Mouse (Mus musculus): ENCODE data around the gene Clic5. TPM values are rescaled to one million over a fixed set of nuclear protein-coding genes. Genes with fewer than 3 reads are reported as not detected.
A peak's percentile ranks its signal among the peaks of the same experiment; 100 is the strongest.

Gene Clic5
- polyA plus RNA-seq, 1 experiment from 2014 or later = 5.5 TPM

DNA sequence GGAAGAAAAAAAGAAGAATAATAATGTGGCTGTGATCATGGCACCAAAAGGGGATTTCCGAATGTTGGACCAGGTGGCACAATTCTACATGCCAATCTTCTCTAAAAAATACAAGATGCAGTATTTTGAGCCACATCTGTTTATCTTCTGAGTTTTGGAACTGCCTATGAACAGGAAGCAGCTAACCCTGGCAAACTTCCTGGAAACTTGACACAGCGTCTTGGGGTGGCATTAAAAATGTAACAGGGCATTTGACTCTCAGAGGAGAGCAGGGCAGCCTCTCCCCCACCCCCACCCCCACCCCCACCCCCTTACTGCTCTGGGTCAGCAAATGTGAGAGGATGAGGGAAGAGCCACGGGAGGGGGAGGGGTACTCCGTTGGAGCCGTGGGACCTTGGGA lies 25.9 kb upstream of the Clic5 start:
- Histone ChIP-seq H3K27ac (ENCODE audit: low read depth, low read length) (no peak overlapping the region), H3K4me3 (ENCODE audit: low read length) (no peak overlapping the region), H3K36me3 (ENCODE audit: control insufficient read depth, insufficient read depth, low read length) (no peaks in the 10 kb centered on the region), H3K9me3 (ENCODE audit: control insufficient read depth, low read length) (no peaks in the 10 kb centered on the region), H3K4me2 (replicated peaks; ENCODE audit: low read depth, low read length) (peak overlapping the region; percentile 10; the same call in 1 of the 2 replicates), H3K27me3 (ENCODE audit: control insufficient read depth, insufficient read depth, low read length) (no peaks in the 10 kb centered on the region), H3K4me1 (ENCODE audit: control insufficient read depth, insufficient read depth, low read length) (0 out of 2 replicates have a peak, but pooled peaks cover 3% of the 10 kb centered on the region), H3K9ac (ENCODE audit: low read depth, low read length) (no peak overlapping the region)
- WGBS = 24% methylated on average over 5 of the region's 5 CpGs
- no peak for ATAC-seq (ENCODE audit: low FRiP score, low TSS enrichment)

DNA sequence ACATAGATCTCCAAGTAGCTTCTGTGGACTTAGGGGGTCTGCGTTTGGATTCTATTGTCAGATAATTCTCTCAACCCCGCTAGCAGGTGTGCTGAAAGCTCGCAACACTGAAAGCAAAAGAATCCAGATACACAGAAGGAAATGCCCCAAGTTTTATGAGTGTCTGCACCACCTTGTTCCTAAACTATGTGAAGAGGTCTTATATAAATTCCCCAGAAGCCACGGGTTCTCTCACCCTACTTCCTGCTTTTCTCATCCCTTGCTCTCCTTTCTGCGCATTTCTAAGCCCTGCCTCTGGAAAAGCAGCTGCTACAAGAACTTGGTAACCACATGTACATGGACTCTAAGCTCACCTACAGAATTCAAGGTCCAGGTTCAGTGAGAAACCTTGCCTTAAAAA lies 25.4 kb upstream of the Clic5 start:
- no peaks in the 10 kb centered on the region for H3K36me3 ChIP-seq (ENCODE audit: control insufficient read depth, insufficient read depth, low read length)
- H3K27me3 ChIP-seq (ENCODE audit: control insufficient read depth, insufficient read depth, low read length) = no peaks in the 10 kb centered on the region
- no peaks in the 10 kb centered on the region for H3K9me3 ChIP-seq (ENCODE audit: control insufficient read depth, low read length)
- ATAC-seq (ENCODE audit: low FRiP score, low TSS enrichment) = no peak
- no peak overlapping the region for H3K27ac ChIP-seq (ENCODE audit: low read depth, low read length)
- no peak overlapping the region; the same call in 1 of the 2 replicates for H3K4me2 ChIP-seq (replicated peaks; ENCODE audit: low read depth, low read length)
- H3K9ac ChIP-seq (ENCODE audit: low read depth, low read length) = no peak overlapping the region
- no peak overlapping the region for H3K4me3 ChIP-seq (ENCODE audit: low read length)
- 73% methylated on average over 5 of the region's 5 CpGs for WGBS
- H3K4me1 ChIP-seq (ENCODE audit: control insufficient read depth, insufficient read depth, low read length) = 0 out of 2 replicates have a peak, but pooled peaks cover 3% of the 10 kb centered on the region

DNA sequence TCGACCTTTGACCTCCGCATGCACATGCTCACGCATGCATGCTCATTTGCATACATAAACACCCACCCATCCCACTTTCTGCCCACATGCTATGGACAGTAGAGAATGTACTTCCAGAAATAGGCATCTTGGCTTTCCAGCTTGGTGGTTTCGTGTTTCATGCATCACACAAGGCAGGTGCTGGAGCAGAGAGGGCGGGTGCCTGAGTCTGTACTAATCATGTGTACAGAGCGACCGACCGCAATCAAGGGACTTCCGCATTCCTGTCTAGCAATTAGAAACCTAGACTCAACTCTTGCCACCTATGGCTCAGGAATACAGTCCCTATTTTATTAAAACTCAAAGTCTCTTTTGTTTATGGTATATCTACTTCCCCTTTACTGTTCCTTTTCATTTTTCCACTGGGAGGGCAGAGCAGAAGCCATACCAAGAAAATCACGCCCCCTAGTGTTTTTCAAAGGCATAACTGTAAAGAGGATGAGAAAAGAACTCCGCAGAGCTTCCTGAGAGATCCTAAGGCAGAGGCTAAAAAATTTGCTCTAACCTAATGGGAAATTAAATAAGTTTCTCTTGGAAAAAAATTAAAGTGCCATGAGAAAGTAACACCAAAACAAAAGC lies 22.5 kb upstream of the Clic5 start:
- H3K36me3 ChIP-seq (ENCODE audit: control insufficient read depth, insufficient read depth, low read length) = no peaks in the 10 kb centered on the region
- no peak overlapping the region for H3K27ac ChIP-seq (ENCODE audit: low read depth, low read length)
- no peaks in the 10 kb centered on the region for H3K9me3 ChIP-seq (ENCODE audit: control insufficient read depth, low read length)
- WGBS = 74% methylated on average over 11 of the region's 11 CpGs
- ATAC-seq (ENCODE audit: low FRiP score, low TSS enrichment) = no peak
- 0 out of 2 replicates have a peak, but pooled peaks cover 3% of the 10 kb centered on the region for H3K4me1 ChIP-seq (ENCODE audit: control insufficient read depth, insufficient read depth, low read length)
- no peak overlapping the region for H3K9ac ChIP-seq (ENCODE audit: low read depth, low read length)
- H3K27me3 ChIP-seq (ENCODE audit: control insufficient read depth, insufficient read depth, low read length) = no peaks in the 10 kb centered on the region
- no peak overlapping the region for H3K4me2 ChIP-seq (replicated peaks; ENCODE audit: low read depth, low read length)
- H3K4me3 ChIP-seq (ENCODE audit: low read length) = no peak overlapping the region

DNA sequence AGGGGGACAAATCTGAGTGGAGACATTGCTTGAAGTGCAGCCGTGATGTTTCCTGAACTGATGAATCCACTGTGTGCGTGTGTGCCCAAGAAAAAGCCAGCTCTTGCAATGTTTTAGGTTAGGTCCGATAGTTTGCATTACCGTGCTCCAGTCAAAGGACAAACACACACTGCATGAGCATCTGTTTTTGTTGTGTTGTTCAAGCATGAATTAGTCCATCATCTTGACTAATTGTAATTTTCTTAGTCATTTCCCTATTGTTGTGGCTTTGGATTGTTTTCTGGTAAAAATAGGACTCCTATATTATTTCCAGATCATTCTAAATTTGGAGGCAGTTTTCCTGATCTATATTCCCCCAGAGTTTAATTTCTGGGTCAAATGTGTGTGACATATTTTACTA lies 18.7 kb upstream of the Clic5 start:
- Histone ChIP-seq H3K9me3 (ENCODE audit: control insufficient read depth, low read length) (no peaks in the 10 kb centered on the region), H3K4me1 (ENCODE audit: control insufficient read depth, insufficient read depth, low read length) (no peaks in the 10 kb centered on the region), H3K4me2 (replicated peaks; ENCODE audit: low read depth, low read length) (no peak overlapping the region), H3K27me3 (ENCODE audit: control insufficient read depth, insufficient read depth, low read length) (no peaks in the 10 kb centered on the region), H3K9ac (ENCODE audit: low read depth, low read length) (no peak overlapping the region), H3K36me3 (ENCODE audit: control insufficient read depth, insufficient read depth, low read length) (no peaks in the 10 kb centered on the region), H3K4me3 (ENCODE audit: low read length) (no peak overlapping the region), H3K27ac (ENCODE audit: low read depth, low read length) (no peak overlapping the region)
- no peak for ATAC-seq (ENCODE audit: low FRiP score, low TSS enrichment)
- 75% methylated on average over 4 of the region's 4 CpGs for WGBS

DNA sequence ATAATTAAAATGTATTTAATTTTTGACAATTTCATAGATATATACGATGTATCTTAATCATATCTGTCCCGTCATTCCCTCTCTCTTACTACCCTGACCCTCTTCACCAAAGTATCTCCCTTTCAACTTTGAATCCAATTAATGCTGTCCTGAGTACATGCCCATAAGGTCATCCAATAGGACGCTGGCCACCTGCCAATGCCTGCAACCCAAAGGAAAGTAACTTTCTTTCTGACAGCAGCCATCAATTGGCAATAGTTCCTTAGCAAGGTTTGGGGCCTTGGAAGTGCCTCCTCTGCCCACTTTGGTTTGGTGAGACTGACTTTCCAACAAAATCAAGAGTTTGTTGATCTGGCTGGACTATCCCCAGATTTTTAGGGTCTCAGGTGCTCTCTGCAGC lies 18.1 kb upstream of the Clic5 start:
- H3K27me3 ChIP-seq (ENCODE audit: control insufficient read depth, insufficient read depth, low read length) = no peaks in the 10 kb centered on the region
- no peak overlapping the region for H3K9ac ChIP-seq (ENCODE audit: low read depth, low read length)
- no peaks in the 10 kb centered on the region for H3K9me3 ChIP-seq (ENCODE audit: control insufficient read depth, low read length)
- no peaks in the 10 kb centered on the region for H3K36me3 ChIP-seq (ENCODE audit: control insufficient read depth, insufficient read depth, low read length)
- 83% methylated on average over 3 of the region's 3 CpGs for WGBS
- no peak for ATAC-seq (ENCODE audit: low FRiP score, low TSS enrichment)
- H3K4me1 ChIP-seq (ENCODE audit: control insufficient read depth, insufficient read depth, low read length) = no peaks in the 10 kb centered on the region
- H3K4me2 ChIP-seq (replicated peaks; ENCODE audit: low read depth, low read length) = no peak overlapping the region
- H3K27ac ChIP-seq (ENCODE audit: low read depth, low read length) = no peak overlapping the region
- H3K4me3 ChIP-seq (ENCODE audit: low read length) = no peak overlapping the region

DNA sequence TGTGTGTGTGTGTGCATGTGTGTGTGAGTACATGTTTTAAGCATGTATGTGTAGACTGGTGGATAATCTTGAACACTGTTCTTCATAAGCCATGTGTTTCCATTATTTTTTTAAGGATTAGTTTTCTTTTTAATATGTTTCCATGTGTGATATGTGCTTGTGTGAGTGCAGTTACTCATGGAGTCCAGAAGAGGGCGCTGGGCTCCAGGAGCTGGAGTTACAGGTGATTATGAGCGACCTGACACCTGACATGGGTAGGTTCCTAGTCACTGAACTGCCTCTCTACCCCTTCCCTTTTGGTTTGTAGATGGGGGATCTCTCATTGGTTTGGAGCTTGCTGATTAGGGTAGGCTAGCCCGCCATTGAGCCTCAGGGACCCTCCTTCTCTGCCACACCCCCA lies 16.5 kb upstream of the Clic5 start:
- Histone ChIP-seq H3K4me2 (replicated peaks; ENCODE audit: low read depth, low read length) (no peak overlapping the region), H3K9ac (ENCODE audit: low read depth, low read length) (no peak overlapping the region), H3K9me3 (ENCODE audit: control insufficient read depth, low read length) (no peaks in the 10 kb centered on the region), H3K27ac (ENCODE audit: low read depth, low read length) (no peak overlapping the region), H3K36me3 (ENCODE audit: control insufficient read depth, insufficient read depth, low read length) (no peaks in the 10 kb centered on the region), H3K27me3 (ENCODE audit: control insufficient read depth, insufficient read depth, low read length) (no peaks in the 10 kb centered on the region), H3K4me1 (ENCODE audit: control insufficient read depth, insufficient read depth, low read length) (no peaks in the 10 kb centered on the region), H3K4me3 (ENCODE audit: low read length) (no peak overlapping the region)
- ATAC-seq (ENCODE audit: low FRiP score, low TSS enrichment) = no peak
- WGBS = 55% methylated on average over 3 of the region's 3 CpGs

DNA sequence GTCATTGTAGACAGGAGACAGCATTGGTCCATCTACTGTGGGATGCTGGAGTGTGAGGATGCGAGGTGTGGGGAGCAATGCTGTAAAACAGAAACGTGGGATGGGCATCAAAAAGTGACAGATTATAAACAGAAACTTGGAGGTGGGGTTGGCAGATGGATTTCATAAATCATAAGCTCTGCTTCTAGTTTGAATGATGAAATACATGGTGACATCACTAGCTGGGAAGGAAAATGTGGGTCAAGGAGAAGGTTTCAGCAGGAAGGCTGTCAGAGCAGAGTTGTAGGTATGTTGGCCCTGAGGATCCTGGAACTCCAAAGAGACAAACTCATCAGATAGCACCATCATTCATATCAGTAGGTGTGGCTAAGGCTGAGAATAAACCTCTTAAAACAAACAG lies 15.0 kb upstream of the Clic5 start:
- no peaks in the 10 kb centered on the region for H3K36me3 ChIP-seq (ENCODE audit: control insufficient read depth, insufficient read depth, low read length)
- WGBS = 71% methylated on average over 2 of the region's 2 CpGs
- no peak overlapping the region for H3K4me3 ChIP-seq (ENCODE audit: low read length)
- H3K4me2 ChIP-seq (replicated peaks; ENCODE audit: low read depth, low read length) = no peak overlapping the region
- H3K27me3 ChIP-seq (ENCODE audit: control insufficient read depth, insufficient read depth, low read length) = no peaks in the 10 kb centered on the region
- no peaks in the 10 kb centered on the region for H3K4me1 ChIP-seq (ENCODE audit: control insufficient read depth, insufficient read depth, low read length)
- no peak overlapping the region for H3K27ac ChIP-seq (ENCODE audit: low read depth, low read length)
- no peak for ATAC-seq (ENCODE audit: low FRiP score, low TSS enrichment)
- H3K9me3 ChIP-seq (ENCODE audit: control insufficient read depth, low read length) = no peaks in the 10 kb centered on the region
- no peak overlapping the region for H3K9ac ChIP-seq (ENCODE audit: low read depth, low read length)

DNA sequence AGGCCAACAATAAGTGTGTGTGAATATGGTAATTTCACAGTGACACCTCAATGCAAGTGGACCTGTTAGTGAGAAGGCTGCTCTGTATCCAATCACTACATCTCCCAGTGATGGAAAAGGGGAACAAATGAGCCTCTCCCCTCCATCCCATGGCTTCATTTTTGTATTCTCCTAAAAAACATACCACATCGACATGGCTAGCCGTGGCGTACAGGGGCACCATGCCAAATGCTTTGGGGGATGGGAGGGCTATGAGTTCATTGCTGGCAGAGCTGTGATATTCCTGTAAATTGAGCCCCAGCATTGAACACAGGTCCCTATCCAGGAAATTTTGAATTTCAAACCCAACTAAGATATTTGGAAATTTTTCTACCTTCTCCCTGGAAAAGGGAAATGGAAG lies 11.1 kb upstream of the Clic5 start:
- no peak for ATAC-seq (ENCODE audit: low FRiP score, low TSS enrichment)
- no peaks in the 10 kb centered on the region for H3K9me3 ChIP-seq (ENCODE audit: control insufficient read depth, low read length)
- H3K27ac ChIP-seq (ENCODE audit: low read depth, low read length) = no peak overlapping the region
- no peak overlapping the region for H3K4me2 ChIP-seq (replicated peaks; ENCODE audit: low read depth, low read length)
- H3K36me3 ChIP-seq (ENCODE audit: control insufficient read depth, insufficient read depth, low read length) = no peaks in the 10 kb centered on the region
- H3K4me3 ChIP-seq (ENCODE audit: low read length) = no peak overlapping the region
- H3K4me1 ChIP-seq (ENCODE audit: control insufficient read depth, insufficient read depth, low read length) = no peaks in the 10 kb centered on the region
- WGBS = 86% methylated on average over 3 of the region's 3 CpGs
- H3K27me3 ChIP-seq (ENCODE audit: control insufficient read depth, insufficient read depth, low read length) = no peaks in the 10 kb centered on the region
- H3K9ac ChIP-seq (ENCODE audit: low read depth, low read length) = no peak overlapping the region

DNA sequence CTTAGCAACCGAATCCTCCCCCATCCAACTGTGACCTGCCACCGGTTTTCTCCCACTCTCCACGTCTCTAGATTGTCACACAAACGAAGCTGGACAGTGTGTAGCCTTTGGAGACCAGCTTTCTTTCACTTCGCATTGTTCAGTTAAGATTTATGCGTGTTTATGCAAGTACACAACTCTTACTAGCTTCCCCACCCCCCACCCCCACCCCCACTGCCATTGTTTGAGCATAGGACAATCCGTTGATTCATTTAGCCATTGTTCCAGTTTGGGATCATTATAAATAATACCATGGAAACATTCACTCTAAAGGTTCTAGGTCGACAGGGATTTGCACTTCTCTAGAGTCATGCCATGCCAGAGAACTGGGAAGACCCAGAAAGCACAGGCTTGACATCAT lies 7.0 kb upstream of the Clic5 start:
- H3K27me3 ChIP-seq (ENCODE audit: control insufficient read depth, insufficient read depth, low read length) = no peaks in the 10 kb centered on the region
- ATAC-seq (ENCODE audit: low FRiP score, low TSS enrichment) = no peak
- H3K4me3 ChIP-seq (ENCODE audit: low read length) = no peak overlapping the region
- WGBS = 52% methylated on average over 8 of the region's 8 CpGs
- no peak overlapping the region for H3K9ac ChIP-seq (ENCODE audit: low read depth, low read length)
- H3K36me3 ChIP-seq (ENCODE audit: control insufficient read depth, insufficient read depth, low read length) = no peaks in the 10 kb centered on the region
- no peaks in the 10 kb centered on the region for H3K9me3 ChIP-seq (ENCODE audit: control insufficient read depth, low read length)
- H3K4me2 ChIP-seq (replicated peaks; ENCODE audit: low read depth, low read length) = no peak overlapping the region
- H3K4me1 ChIP-seq (ENCODE audit: control insufficient read depth, insufficient read depth, low read length) = no peaks in the 10 kb centered on the region
- no peak overlapping the region for H3K27ac ChIP-seq (ENCODE audit: low read depth, low read length)

Data from kidney, embryonic 14.5 days (tissue).